Mouse (Mus musculus): Measurements from ENCODE around the gene Syne1.

Gene Syne1

GRCm38 (mm10) chr10:5437766-5438165 is 113.5 kb downstream of the Syne1 start:
- DNase-seq (ENCODE audit: low read depth, low spot score) = no peak

- no peak for DNase-seq (ENCODE audit: low read depth, low spot score)
Observed at GRCm38 (mm10) chr10:5423984-5424383, 127.3 kb downstream of the Syne1 start.

GRCm38 (mm10) chr10:5415730-5416129 is 135.6 kb downstream of the Syne1 start:
- DNase-seq (ENCODE audit: low read depth, low spot score) = no peak

GRCm38 (mm10) chr10:5384131-5384776 is 167.0 kb downstream of the Syne1 start:
- no peak for DNase-seq (ENCODE audit: low read depth, low spot score)

- DNase-seq (ENCODE audit: low read depth, low spot score) = no peak
Observed at GRCm38 (mm10) chr10:5381536-5381935, 169.7 kb downstream of the Syne1 start.

- DNase-seq (ENCODE audit: low read depth, low spot score) = no peak
Observed at GRCm38 (mm10) chr10:5378969-5379368, 172.3 kb downstream of the Syne1 start.

- no peak for DNase-seq (ENCODE audit: low read depth, low spot score)
Observed at GRCm38 (mm10) chr10:5369599-5369998, 181.7 kb downstream of the Syne1 start.

- no peak for DNase-seq (ENCODE audit: low read depth, low spot score)
Observed at GRCm38 (mm10) chr10:5368266-5368665, 183.0 kb downstream of the Syne1 start.

GRCm38 (mm10) chr10:5367465-5368011 is 183.7 kb downstream of the Syne1 start:
- DNase-seq (ENCODE audit: low read depth, low spot score) = no peak

- no peak for DNase-seq (ENCODE audit: low read depth, low spot score)
Observed at GRCm38 (mm10) chr10:5360560-5360959, 190.7 kb downstream of the Syne1 start.

- DNase-seq (ENCODE audit: low read depth, low spot score) = no peak
Observed at GRCm38 (mm10) chr10:5356614-5357013, 194.7 kb downstream of the Syne1 start.

GRCm38 (mm10) chr10:5353390-5353789 is 197.9 kb downstream of the Syne1 start:
- DNase-seq (ENCODE audit: low read depth, low spot score) = no peak

- DNase-seq (ENCODE audit: low read depth, low spot score) = no peak
Observed at GRCm38 (mm10) chr10:5346911-5347310, 204.4 kb downstream of the Syne1 start.

- no peak for DNase-seq (ENCODE audit: low read depth, low spot score)
Observed at GRCm38 (mm10) chr10:5343211-5343610, 208.1 kb downstream of the Syne1 start.

- no peak for DNase-seq (ENCODE audit: low read depth, low spot score)
Observed at GRCm38 (mm10) chr10:5336394-5336793, 214.9 kb downstream of the Syne1 start.

- no peak for DNase-seq (ENCODE audit: low read depth, low spot score)
Observed at GRCm38 (mm10) chr10:5332801-5333200, 218.5 kb downstream of the Syne1 start.

- no peak for DNase-seq (ENCODE audit: low read depth, low spot score)
Observed at GRCm38 (mm10) chr10:5326716-5327115, 224.6 kb downstream of the Syne1 start.

GRCm38 (mm10) chr10:5323741-5324395 is 227.4 kb downstream of the Syne1 start:
- no peak for DNase-seq (ENCODE audit: low read depth, low spot score)

GRCm38 (mm10) chr10:5322562-5322961 is 228.7 kb downstream of the Syne1 start:
- no peak for DNase-seq (ENCODE audit: low read depth, low spot score)

- DNase-seq (ENCODE audit: low read depth, low spot score) = peak; percentile 29
Observed at GRCm38 (mm10) chr10:5317602-5318001, 233.7 kb downstream of the Syne1 start.

- no peak for DNase-seq (ENCODE audit: low read depth, low spot score)
Observed at GRCm38 (mm10) chr10:5312437-5312836, 238.8 kb downstream of the Syne1 start.

GRCm38 (mm10) chr10:5309961-5310713 is 241.1 kb downstream of the Syne1 start:
- no peak for DNase-seq (ENCODE audit: low read depth, low spot score)
